Comparison of ENCODE assay signal across 11 mouse cellular contexts in genomic region chr5:143292879-143293278, GRCm38 (mm10). TPM values are rescaled to one million over a fixed set of nuclear protein-coding genes. Genes with fewer than 3 reads are reported as not detected.
DNase-seq lines count a peak whose midpoint lies in the region; ATAC-seq and TF ChIP-seq lines count a peak whose summit lies in the region.
"Had no signal": no experiment of that assay in that cellular context is flagged by ENCODE, and none has a peak within 500 bp of the region (broad histone marks: within the 10 kb centered on the region; RNA-seq: fewer than 3 reads in every experiment).

No protein-coding gene starts in this region.

- TF ChIP-seq CTCF in ES-Bruce4 (IDR thresholded peaks at IDR 0.05; ENCODE audit: low read depth, low read length): no peak

- TF ChIP-seq POLR2A in ES-Bruce4 (IDR thresholded peaks at IDR 0.05; ENCODE audit: insufficient read depth, low read length): no peak

- DNase-seq in heart, adult 9 months (ENCODE audit: low spot score in 2 of 2): no peak
- DNase-seq in hindbrain, embryonic 10.5 days (ENCODE audit: low spot score): no peak
- no peak for DNase-seq in natural killer cell, adult 2 months (ENCODE audit: low spot score in 2 of 2)
- DNase-seq in MN1 (ENCODE audit: low spot score): no peak
- DNase-seq: B cell, adult 2 months; cerebellum, postnatal 36 days had no signal

- peak overlapping the region; percentile 54 for H3K4me3 ChIP-seq in heart, embryonic 12.5 days
- peak overlapping the region; percentile 65 for H3K4me3 ChIP-seq in ES-Bruce4 (ENCODE audit: low read depth, low read length)
- H3K4me3 ChIP-seq in hindbrain, embryonic 10.5 days: peak overlapping the region; percentile 51
- H3K4me3 ChIP-seq in liver, embryonic 15.5 days (replicated peaks): peak overlapping the region; percentile 31

- peak overlapping the region; percentile 83 for H3K4me2 ChIP-seq in heart, embryonic 12.5 days
- peak overlapping the region; percentile 46 for H3K4me2 ChIP-seq in liver, embryonic 15.5 days

- ATAC-seq in heart, embryonic 12.5 days (ENCODE audit: insufficient number of reproducible peaks, low FRiP score): 0 out of 2 replicates have a peak, but pooled peaks have one; percentile 6
- no peak for ATAC-seq in liver, embryonic 15.5 days (ENCODE audit: insufficient read depth)
- ATAC-seq in granulocyte monocyte progenitor cell, adult 5-6 weeks (replicated peaks; ENCODE audit: poor library complexity, severe bottlenecking): no peak

- WGBS in heart, embryonic 12.5 days: 2% methylated on average over 19 of the region's 19 CpGs
- 4% methylated on average over 19 of the region's 19 CpGs for WGBS in hindbrain, embryonic 10.5 days
- WGBS in liver, embryonic 15.5 days (ENCODE audit: insufficient replicate concordance): 2% methylated on average over 19 of the region's 19 CpGs

- H3K4me1 ChIP-seq in heart, embryonic 12.5 days (replicated peaks): peaks cover 31% of the 10 kb centered on the region
- H3K4me1 ChIP-seq in ES-Bruce4 (ENCODE audit: control insufficient read depth, insufficient read depth, low read length): no peaks in the 10 kb centered on the region
- peaks cover 26% of the 10 kb centered on the region for H3K4me1 ChIP-seq in hindbrain, embryonic 10.5 days (replicated peaks)
- peaks cover 7% of the 10 kb centered on the region for H3K4me1 ChIP-seq in liver, embryonic 15.5 days (replicated peaks)

- peak overlapping the region; percentile 59 for H3K9ac ChIP-seq in heart, embryonic 12.5 days
- H3K9ac ChIP-seq in ES-Bruce4 (ENCODE audit: low read depth, poor library complexity, severe bottlenecking): peak overlapping the region; percentile 77
- no peak overlapping the region for H3K9ac ChIP-seq in liver, embryonic 15.5 days

- no peak overlapping the region for H3K27ac ChIP-seq in heart, embryonic 12.5 days (ENCODE audit: poor library complexity, severe bottlenecking)
- H3K27ac ChIP-seq in ES-Bruce4 (ENCODE audit: insufficient read depth, low read length): no peak overlapping the region
- 0 out of 2 replicates have a peak overlapping the region, but pooled peaks have one; percentile 42 for H3K27ac ChIP-seq in hindbrain, embryonic 10.5 days
- H3K27ac ChIP-seq in liver, embryonic 15.5 days (replicated peaks): no peak overlapping the region

- no peaks in the 10 kb centered on the region for H3K36me3 ChIP-seq in heart, embryonic 12.5 days
- no peaks in the 10 kb centered on the region for H3K36me3 ChIP-seq in ES-Bruce4 (ENCODE audit: control insufficient read depth, insufficient read depth, low read length, poor library complexity, severe bottlenecking)
- H3K36me3 ChIP-seq in hindbrain, embryonic 10.5 days: peaks cover 16% of the 10 kb centered on the region
- no peaks in the 10 kb centered on the region for H3K36me3 ChIP-seq in liver, embryonic 15.5 days (replicated peaks)

- peaks cover 71% of the 10 kb centered on the region for H3K27me3 ChIP-seq in heart, embryonic 12.5 days (replicated peaks)
- peaks cover 4% of the 10 kb centered on the region for H3K27me3 ChIP-seq in ES-Bruce4 (ENCODE audit: control insufficient read depth, insufficient read depth, low read length, poor library complexity, severe bottlenecking)
- H3K27me3 ChIP-seq in hindbrain, embryonic 10.5 days (ENCODE audit: insufficient read depth, poor library complexity, severe bottlenecking): peaks cover 74% of the 10 kb centered on the region
- H3K27me3 ChIP-seq in liver, embryonic 15.5 days: peaks cover 68% of the 10 kb centered on the region

- peaks cover 5% of the 10 kb centered on the region for H3K9me3 ChIP-seq in heart, embryonic 12.5 days (replicated peaks)
- H3K9me3 ChIP-seq in ES-Bruce4 (replicated peaks; ENCODE audit: control insufficient read depth, insufficient read depth, low read length, poor library complexity, severe bottlenecking): no peaks in the 10 kb centered on the region
- no peaks in the 10 kb centered on the region for H3K9me3 ChIP-seq in hindbrain, embryonic 10.5 days
- no peaks in the 10 kb centered on the region for H3K9me3 ChIP-seq in liver, embryonic 15.5 days (replicated peaks)

- no peak for TF ChIP-seq EP300 in ES-Bruce4 (IDR thresholded peaks at IDR 0.05; ENCODE audit: insufficient read depth, low read depth, low read length)

RNA-seq across cellular contexts. Expression of gene Zfp853, which starts 0.5 kb away (rescaled TPM):
- polyA plus RNA-seq in heart, embryonic 12.5 days (2016; fragmentation: Nextera tagmentation; extraction: Ambion mirVana): 0.09 TPM in 1 of 2 replicates, not detected in the other
- polyA plus RNA-seq in ES-Bruce4 (2011; ENCODE audit: insufficient read depth, insufficient read length, low read depth, missing spikeins): 0.93 and 1.2 TPM in 2 replicates
- polyA plus RNA-seq in hindbrain, embryonic 10.5 days (2016; fragmentation: Nextera tagmentation; extraction: Ambion mirVana): not detected in 2 replicates
- polyA plus RNA-seq in liver, embryonic 15.5 days (2015; fragmentation: Nextera tagmentation; extraction: Ambion mirVana): not detected in 2 replicates
- total RNA-seq in granulocyte monocyte progenitor cell, adult 5-6 weeks (2014; fragmentation: Nextera tagmentation): not detected in 2 replicates
- not detected in 2 replicates for total RNA-seq in granulocyte monocyte progenitor cell, adult 5-6 weeks (2017)
- total RNA-seq: hematopoietic stem cell, adult 5-6 weeks had no signal

RNA-seq across cellular contexts. Expression of gene E130309D02Rik, which starts 22.3 kb away (rescaled TPM):
- polyA plus RNA-seq in heart, embryonic 12.5 days (2016; fragmentation: Nextera tagmentation; extraction: Ambion mirVana): 26.9 and 27.6 TPM in 2 replicates
- 22.3 and 23.8 TPM in 2 replicates for polyA plus RNA-seq in ES-Bruce4 (2011; ENCODE audit: insufficient read depth, insufficient read length, low read depth, missing spikeins)
- polyA plus RNA-seq in hindbrain, embryonic 10.5 days (2016; fragmentation: Nextera tagmentation; extraction: Ambion mirVana): 64.3 and 65.3 TPM in 2 replicates
- polyA plus RNA-seq in liver, embryonic 15.5 days (2015; fragmentation: Nextera tagmentation; extraction: Ambion mirVana): 21.8 and 23.2 TPM in 2 replicates
- total RNA-seq in granulocyte monocyte progenitor cell, adult 5-6 weeks (2014; fragmentation: Nextera tagmentation): 40.5 and 47.3 TPM in 2 replicates
- total RNA-seq in granulocyte monocyte progenitor cell, adult 5-6 weeks (2017): 16.5 and 22.4 TPM in 2 replicates

RNA-seq across cellular contexts. Expression of gene Zfp316, which starts 23.1 kb away (rescaled TPM):
- polyA plus RNA-seq in heart, embryonic 12.5 days (2016; fragmentation: Nextera tagmentation; extraction: Ambion mirVana): 4.6 and 4.9 TPM in 2 replicates
- polyA plus RNA-seq in ES-Bruce4 (2011; ENCODE audit: insufficient read depth, insufficient read length, low read depth, missing spikeins): 2.3 and 2.8 TPM in 2 replicates
- polyA plus RNA-seq in hindbrain, embryonic 10.5 days (2016; fragmentation: Nextera tagmentation; extraction: Ambion mirVana): 3.9 and 6.6 TPM in 2 replicates
- polyA plus RNA-seq in liver, embryonic 15.5 days (2015; fragmentation: Nextera tagmentation; extraction: Ambion mirVana): 0.23 and 0.44 TPM in 2 replicates
- total RNA-seq in granulocyte monocyte progenitor cell, adult 5-6 weeks (2014; fragmentation: Nextera tagmentation): 2.8 and 3.5 TPM in 2 replicates
- 2.7 and 3.5 TPM in 2 replicates for total RNA-seq in granulocyte monocyte progenitor cell, adult 5-6 weeks (2017)

RNA-seq across cellular contexts. Expression of gene Zdhhc4, which starts 36.2 kb away (rescaled TPM):
- 51.9 and 56.5 TPM in 2 replicates for polyA plus RNA-seq in heart, embryonic 12.5 days (2016; fragmentation: Nextera tagmentation; extraction: Ambion mirVana)
- polyA plus RNA-seq in ES-Bruce4 (2011; ENCODE audit: insufficient read depth, insufficient read length, low read depth, missing spikeins): 27.2 and 28.9 TPM in 2 replicates
- polyA plus RNA-seq in hindbrain, embryonic 10.5 days (2016; fragmentation: Nextera tagmentation; extraction: Ambion mirVana): 75.7 and 85.7 TPM in 2 replicates
- 24.9 and 26.1 TPM in 2 replicates for polyA plus RNA-seq in liver, embryonic 15.5 days (2015; fragmentation: Nextera tagmentation; extraction: Ambion mirVana)
- total RNA-seq in granulocyte monocyte progenitor cell, adult 5-6 weeks (2014; fragmentation: Nextera tagmentation): 57.9 and 81.0 TPM in 2 replicates
- 38.5 and 49.2 TPM in 2 replicates for total RNA-seq in granulocyte monocyte progenitor cell, adult 5-6 weeks (2017)

RNA-seq across cellular contexts. Expression of gene Zfp12, which starts 57.9 kb away (rescaled TPM):
- 10.3 and 11.3 TPM in 2 replicates for polyA plus RNA-seq in heart, embryonic 12.5 days (2016; fragmentation: Nextera tagmentation; extraction: Ambion mirVana)
- polyA plus RNA-seq in ES-Bruce4 (2011; ENCODE audit: insufficient read depth, insufficient read length, low read depth, missing spikeins): 11.4 and 12.4 TPM in 2 replicates
- polyA plus RNA-seq in hindbrain, embryonic 10.5 days (2016; fragmentation: Nextera tagmentation; extraction: Ambion mirVana): 19.9 and 22.0 TPM in 2 replicates
- 1.6 and 1.8 TPM in 2 replicates for polyA plus RNA-seq in liver, embryonic 15.5 days (2015; fragmentation: Nextera tagmentation; extraction: Ambion mirVana)
- 7.6 and 8.6 TPM in 2 replicates for total RNA-seq in granulocyte monocyte progenitor cell, adult 5-6 weeks (2014; fragmentation: Nextera tagmentation)
- 10.6 and 12.6 TPM in 2 replicates for total RNA-seq in granulocyte monocyte progenitor cell, adult 5-6 weeks (2017)
